Mouse (Mus musculus): ENCODE data around the gene Syt2.

Gene Syt2

DNA sequence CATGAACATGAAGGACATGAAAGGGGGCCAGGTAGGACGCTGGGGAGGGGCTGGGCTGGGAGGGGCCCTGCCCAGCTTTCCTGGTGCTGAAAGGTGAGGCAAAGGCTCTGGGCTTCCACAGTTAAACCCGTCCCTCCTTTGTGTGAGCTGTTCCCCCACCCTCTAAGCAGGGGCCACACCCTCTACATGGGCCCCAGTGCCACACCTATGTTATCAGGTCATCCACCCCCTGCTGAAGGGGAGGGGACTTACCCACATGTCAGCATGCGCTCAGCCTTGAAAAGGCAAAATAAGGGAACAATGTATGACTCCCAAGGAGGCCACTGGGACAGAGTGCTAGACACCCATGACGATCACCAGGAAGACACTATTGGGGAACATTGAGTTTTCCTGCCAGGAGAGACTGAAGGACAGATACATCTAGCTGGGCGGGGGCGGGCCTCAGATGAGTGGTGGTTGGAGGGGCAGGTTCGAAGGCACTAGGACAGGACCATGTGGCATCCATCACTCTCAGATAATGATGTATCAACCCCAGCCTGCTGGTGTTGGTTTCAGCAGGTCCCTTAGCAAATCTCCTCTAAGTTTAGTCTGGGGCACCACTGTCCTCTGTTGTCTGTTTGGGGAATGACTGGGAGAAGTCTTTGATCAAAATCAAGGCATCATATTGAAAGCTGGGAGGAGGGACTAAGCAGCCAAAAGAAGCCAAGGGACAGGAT lies 95.6 kb downstream of the Syt2 start:
- no peak for DNase-seq (ENCODE audit: low spot score in 2 of 2)

DNA sequence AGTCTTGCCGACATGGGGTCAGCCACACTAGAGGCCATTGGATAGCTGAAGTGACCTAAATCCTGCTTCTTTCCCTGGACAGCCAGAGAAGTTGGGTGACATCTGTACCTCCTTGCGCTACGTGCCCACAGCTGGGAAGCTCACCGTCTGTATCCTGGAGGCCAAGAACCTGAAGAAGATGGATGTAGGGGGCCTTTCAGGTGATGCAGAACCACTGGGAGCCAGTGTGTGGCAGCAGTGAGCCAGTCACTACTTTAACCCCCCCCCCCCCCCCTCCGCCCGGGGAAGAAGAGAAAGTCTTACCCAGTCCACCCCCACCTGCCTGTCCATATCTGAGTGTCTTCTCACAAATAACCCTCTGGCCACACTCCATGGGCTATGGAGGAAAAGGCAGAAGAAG lies 99.2 kb downstream of the Syt2 start:
- no peak for DNase-seq (ENCODE audit: low spot score in 2 of 2)

DNA sequence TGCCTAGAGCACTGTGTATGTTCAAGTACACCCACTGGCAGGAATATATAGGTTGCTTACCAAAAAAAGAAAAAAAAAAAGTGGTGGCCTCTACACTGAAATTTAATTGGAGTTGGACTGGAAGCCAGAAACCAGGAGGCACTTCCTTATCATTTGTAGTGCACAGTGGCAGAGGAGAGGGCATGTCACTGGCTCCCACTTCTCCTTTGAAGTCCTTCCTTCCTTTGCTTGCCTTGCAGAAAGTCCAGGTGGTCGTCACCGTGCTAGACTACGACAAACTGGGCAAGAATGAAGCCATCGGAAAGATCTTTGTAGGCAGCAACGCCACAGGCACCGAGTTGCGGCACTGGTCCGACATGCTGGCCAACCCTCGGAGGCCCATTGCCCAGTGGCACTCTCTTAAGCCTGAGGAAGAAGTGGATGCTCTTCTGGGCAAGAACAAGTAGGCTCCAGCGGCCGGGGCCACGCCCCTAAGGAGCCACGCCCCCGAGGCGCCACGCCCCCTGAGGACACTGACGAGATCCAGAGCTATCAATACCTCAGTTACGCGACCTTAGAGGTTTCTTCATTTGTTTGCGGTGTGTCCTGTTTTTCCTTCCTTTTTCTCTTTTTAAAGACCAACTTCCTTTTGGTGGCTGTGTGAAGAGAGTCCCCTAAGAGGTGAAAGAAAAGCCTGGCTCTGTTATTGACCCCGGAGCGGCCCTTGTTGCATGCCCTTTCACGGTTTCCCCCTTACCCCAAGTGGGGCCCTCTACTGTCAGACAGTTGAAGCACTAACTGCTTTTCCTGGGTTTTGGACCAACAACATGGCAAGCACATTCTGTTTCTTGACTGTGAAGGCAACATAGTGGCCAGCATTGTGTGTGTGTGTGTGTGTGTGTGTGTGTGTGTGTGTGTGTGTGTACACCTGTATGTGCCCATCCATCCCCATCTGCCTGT lies 101.0 kb downstream of the Syt2 start:
- DNase-seq (ENCODE audit: low spot score in 2 of 2): no peak

DNA sequence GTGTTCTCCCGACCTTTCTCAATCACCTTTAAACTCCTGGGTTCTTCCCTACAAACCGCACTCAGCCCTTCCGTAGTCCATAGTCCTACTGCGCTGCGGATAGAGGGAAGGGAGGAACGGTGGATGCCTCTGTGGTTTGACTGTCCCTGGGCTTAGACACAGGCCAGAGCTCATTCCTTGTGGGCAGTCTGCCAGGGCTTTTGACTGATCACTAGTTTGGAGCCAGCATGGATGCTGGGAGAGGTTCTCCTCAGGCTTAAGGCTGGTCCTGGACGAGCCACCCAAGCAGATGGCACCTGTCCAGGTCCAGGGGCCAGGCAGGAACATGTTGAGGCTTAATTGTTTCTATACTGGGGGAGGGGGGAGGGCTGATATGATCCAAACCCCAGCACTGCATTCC lies 103.4 kb downstream of the Syt2 start:
- DNase-seq (ENCODE audit: low spot score in 2 of 2): peak in 1 of 2 experiments; percentile 77

DNA sequence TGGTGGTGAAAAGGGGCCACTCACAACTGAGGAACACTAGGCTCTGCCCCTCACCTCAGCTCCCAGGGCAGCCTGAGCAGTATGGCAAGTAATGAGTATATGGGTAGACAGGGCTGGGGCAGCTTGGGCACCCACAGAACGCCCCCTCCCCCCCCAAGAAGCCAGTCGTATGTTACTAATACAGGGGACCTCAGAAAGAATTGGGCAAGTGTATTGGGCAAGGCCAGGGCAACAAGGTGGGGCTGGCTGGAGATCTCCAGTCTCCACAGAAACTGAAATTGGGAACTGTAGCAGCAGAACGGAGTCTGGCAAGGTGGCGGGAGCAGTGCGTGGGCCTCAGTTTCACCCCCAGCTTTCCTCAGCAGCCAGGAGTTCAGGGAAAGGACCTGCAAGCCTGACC lies 106.0 kb downstream of the Syt2 start:
- no peak for DNase-seq (ENCODE audit: low spot score in 2 of 2)

DNA sequence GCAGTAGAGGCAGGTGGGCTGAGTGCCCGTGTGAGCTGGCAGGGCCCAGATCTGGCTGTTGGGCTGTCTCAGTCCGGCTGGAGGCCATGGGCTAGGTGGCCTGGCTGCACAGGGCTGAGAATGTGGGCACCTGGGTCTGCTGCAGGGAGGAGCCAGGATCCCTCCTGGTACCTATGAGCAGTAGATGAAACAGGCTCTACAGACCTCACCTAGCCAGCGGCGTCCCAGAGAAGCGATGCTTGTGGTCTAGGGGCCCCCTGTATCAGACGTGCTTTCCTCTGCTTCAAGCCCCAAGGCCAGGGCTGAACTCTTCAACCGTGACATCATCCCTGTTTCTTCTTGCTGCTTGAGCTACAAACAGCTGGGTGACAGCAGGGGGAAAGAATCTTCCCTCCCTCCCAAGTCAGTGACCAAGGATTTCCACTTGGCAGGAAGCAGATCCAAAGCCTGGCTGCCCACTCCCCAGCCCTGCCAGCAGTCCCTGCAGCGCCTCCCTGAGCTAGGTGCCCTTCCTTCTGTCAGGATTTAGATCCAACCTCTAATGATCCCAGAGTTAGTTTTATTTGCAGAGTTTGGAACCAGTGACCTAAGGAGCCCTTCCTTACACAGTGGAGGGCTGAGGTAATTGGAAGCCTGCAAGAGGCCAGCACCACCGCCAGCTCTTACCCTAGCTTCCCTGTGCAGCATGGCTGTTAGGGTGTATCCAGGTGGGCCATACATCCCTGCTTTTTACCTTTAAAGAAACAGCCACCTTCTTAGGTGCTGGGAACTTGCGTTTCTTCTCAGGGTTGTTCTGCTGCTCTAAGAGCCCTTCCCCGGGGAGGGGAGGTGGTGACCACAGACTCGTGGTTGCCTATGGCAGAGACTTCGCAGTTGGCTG lies 107.5 kb downstream of the Syt2 start:
- DNase-seq (ENCODE audit: low spot score in 2 of 2): no peak

DNA sequence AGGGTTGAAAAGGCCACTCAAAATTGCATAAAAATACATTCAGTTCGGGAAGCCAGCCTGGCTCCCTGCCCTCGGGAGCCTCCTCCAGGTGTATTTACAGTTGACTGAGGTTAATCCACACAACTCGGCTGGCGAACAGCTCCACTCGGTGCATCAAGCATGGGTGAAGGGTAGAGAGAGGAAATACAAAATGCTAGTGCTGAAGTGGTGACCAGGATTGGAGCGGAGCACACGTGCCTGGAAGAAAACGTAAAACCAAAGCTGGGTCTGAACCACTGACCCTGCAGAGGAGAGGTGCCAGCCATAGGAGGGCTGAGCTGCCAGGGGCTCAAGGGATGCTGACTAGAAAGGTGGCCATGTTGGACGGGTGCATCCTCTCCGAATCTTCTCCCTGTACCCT lies 108.3 kb downstream of the Syt2 start:
- no peak for DNase-seq (ENCODE audit: low spot score in 2 of 2)

DNA sequence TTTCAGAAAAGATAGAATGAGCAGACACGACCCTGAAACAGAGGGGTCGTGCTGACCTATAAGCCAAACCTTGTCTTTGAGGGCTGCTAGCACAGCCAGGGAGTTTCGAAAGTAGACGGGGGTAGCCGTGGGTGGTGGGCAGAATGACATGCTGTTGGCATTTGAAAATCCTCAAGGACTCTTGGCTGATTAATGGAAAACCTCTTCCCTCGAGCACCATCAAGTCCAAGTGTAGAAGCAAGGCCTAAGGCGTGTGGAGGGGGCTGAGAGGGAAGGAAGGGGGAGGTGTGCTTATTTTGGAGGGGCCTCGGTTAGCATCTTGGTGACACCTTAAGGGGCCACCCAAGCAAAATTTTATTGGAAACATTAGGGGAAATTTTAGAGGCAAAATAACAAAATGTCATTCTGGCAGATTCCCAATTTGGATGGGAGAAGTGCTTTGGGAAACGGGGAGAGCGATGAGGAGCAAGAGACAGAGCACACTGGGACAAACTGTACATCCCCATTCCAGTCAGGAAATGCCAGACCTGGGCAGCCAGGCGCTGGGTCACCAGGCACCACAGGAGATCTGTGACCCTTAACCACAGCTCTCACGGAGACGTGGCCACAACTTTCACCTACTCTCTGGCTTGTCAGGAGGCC lies 109.2 kb downstream of the Syt2 start:
- DNase-seq (ENCODE audit: low spot score in 2 of 2): no peak

DNA sequence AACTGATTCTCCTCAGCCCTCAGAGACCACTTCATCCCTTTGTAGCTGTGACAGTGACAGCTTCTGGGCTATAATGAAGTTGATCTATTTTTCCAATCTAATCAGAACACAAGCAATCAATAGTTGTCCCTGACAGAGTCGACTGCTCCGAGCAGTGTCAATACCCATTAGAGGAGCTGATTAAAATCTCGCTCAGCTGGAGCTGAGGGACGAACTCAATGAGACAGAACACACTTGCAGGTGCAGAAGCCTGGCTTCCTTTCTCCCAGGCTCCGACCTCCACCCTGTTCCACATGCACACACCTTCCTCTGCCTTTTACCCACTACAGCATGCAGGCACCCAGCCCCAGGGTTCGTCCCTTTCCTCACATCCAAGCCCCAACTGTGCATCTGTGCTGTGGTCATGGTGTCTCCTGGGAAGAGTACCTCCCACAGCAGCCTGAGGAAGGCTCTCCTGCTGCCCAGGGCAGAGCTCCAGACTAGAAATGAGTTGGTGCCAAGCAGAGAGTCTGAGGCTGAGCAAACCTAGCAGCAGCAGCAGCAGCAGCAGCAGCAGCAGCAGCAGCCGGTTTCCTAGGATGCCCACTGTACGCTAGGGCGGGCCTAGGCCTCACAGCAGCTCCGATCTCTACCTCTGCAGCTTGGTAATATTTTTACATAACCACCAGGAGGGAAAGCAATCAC lies 109.9 kb downstream of the Syt2 start:
- DNase-seq (ENCODE audit: low spot score in 2 of 2): no peak

DNA sequence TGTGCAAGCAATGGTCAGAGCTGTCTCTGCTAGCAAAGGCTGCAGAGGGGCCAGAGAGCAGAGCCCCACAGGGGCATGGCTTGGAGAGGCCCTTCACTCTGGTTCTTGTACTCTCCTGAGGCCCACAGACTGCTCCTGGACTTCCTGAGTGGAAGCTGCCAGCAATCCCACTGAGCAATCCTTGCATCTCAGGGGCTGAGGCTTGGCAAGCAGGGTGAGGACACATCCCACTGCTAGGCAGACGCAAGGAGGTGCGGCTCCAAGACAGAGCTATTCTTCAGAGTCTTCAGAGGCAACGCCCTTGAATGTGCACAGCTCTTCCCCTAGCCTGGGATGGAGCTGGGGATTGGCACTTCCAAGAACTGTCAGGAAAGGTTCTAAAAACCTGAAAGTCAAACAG lies 110.8 kb downstream of the Syt2 start:
- no peak for DNase-seq (ENCODE audit: low spot score in 2 of 2)

DNA sequence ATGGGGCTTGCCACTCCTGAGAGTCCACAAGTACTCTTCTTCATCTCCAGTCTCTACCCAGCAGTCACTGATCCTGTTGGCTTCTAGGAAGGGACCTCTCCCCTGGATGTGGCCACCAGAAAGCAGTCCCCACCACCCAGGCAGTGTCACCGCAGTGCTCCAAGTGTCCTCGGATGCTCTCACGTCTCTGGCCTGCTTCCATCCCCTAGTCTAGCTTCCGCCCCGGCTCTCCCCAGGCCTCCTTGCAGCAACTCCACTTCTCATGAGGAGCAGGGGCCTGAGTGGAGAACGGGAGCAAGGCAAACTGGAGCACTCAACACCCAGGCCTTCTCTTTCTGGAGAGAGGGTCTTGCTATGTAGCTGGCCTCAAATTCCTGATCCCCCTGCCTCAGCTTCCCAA lies 112.7 kb downstream of the Syt2 start:
- no peak for DNase-seq (ENCODE audit: low spot score in 2 of 2)

DNA sequence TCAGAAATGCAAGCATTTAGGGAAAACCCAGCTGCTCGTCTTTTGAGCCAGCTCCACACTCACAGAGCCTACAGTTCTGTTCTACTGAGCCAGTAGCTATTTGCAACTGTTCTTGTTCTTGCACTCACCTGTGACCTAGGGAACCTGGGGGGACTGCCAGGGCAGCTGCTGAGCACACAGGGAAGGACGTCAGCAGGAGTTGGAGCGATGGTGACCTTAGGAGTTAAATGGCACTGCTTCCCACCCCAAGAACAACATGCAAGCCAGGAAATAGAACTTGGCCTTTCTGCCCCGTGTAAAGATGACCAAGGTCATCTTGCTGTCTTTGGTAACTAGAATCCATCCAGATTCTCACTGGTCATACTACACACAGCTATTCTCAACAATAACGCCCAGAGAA lies 114.2 kb downstream of the Syt2 start:
- no peak for DNase-seq (ENCODE audit: low spot score in 2 of 2)

DNA sequence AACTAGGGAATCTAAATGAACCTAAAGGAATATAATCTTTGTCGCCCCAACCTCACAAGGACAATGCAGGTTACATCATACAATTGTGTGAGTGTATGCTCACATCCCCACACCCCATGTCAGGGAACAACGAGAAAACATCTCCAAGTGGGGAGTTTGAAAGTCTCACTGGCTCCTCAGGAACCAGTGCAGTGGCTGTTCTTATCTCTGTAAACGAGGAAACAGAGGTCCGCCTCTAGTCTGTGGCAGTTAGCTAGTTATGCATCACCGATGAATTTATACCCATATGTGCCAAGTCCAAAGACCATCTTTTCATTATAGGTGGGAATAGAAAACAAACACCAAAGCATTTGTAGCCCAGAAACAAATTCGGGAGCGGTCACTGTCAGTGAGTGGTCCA lies 115.1 kb downstream of the Syt2 start:
- DNase-seq (ENCODE audit: low spot score in 2 of 2): no peak

DNA sequence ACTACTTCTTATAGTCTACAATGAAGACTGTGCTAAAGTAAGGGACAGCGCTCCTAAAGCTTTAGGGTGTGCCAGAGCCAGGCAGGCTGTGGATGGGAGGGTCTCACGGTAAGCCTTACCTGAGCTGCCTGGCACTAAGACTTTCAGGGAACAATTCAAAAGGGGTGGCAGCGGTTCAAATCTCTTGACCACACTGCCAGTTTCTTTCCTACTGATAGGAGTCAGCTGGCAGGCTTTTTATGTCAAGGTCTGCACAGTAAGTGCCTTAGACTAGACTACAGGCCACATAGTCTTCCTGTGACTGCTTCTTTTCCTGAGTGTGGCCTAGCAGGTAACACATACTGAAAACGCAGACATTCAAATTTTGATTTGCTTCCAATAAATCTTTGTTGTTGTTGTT lies 116.8 kb downstream of the Syt2 start:
- no peak for DNase-seq (ENCODE audit: low spot score in 2 of 2)

DNA sequence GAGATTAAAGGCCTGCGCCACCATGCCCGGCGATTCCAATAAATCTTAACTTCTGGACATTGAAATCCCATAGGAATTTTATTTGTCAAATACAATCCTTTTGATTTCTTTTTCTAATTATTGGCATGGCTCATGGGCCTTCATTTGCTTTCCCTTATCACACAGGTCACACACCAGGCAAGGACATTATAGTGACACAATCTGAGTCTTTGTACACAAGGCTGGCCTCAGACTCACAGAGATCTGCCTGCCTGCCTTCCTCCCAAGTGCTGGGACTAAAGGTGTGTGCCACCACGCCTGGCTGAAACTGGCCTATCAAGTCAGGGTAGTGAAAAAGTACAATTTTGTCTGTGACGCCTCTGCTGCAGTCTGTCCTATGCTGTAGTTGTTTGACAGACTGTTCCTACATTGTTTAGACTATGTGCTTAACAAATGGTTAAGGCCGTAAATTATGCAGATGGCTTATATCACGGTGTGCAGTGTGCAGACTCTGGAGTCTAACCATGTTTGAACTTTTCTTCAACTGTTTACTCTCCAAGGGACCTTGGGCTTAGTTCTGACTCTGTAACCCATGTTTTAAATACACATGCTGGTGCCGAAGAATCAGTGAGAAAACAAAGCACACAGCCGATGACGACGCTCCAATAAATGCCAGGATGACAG lies 117.4 kb downstream of the Syt2 start:
- no peak for DNase-seq (ENCODE audit: low spot score in 2 of 2)

DNA sequence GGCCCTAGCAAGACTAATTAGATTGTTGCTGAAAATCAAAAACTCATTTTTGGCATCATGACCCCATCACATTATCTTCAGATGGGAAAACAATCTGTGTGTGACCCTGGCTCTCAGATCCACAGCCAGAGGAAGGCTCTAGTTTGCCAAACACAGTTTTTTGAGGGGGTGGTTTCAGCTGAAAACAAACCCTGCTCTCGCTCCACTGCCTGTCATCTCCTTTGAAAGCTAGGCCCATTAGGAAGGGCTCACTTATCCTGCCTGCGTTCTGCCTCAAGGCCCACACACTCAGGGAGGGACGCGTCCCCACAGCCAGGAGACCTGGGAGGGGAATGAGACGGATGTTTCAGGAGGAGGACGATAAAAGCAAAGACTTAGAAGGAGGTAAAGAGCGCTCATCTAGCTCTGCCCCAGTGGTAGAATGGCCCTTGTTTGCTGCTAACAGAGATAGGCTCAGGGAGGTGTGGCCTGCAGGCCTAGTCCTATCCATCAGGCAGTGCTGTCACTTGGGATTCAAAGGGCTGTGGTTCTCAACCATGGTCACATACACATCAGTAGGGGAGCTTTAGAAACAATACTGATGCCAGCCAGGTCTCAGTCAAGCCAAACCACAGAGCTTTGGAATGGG lies 118.5 kb downstream of the Syt2 start:
- no peak for DNase-seq (ENCODE audit: low spot score in 2 of 2)

DNA sequence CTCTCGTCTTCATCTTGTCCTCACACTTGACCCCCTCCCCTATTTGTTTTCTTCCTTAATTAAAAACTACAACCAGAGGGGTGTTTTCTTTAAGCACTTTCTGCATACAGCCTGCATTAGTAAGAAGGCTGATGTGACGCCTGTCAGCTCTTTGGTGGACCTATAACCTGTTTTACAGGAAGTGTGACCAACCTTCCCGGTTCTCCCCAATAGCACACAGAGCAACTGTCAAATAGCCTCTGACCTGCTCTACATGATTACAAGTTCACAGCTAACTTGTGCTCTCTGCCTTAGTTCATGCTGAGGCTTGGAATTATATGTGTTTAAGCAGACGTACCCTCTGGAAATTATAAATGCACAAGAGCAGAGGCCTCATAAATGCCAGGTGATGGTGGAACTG lies 120.0 kb downstream of the Syt2 start:
- no peak for DNase-seq (ENCODE audit: low spot score in 2 of 2)

DNA sequence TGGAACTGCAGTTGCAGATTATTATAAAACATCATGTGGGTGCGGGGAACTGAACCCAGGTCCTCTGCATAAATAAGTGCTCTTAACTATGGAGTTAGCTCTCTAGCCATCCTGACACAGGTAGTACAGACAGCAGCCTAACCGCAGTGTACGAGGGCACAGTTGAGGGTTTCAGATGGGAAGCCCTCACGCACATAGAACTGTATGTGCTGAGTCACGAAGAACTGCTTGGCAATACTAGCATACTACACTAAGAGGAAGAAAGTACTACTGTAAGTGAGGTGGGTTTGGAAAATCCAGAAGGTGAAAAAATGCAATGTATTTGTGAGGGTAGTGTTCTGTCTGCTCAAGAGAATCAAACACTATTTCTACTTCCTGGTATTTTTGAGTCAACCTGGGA lies 123.8 kb downstream of the Syt2 start:
- no peak for DNase-seq (ENCODE audit: low spot score in 2 of 2)

DNA sequence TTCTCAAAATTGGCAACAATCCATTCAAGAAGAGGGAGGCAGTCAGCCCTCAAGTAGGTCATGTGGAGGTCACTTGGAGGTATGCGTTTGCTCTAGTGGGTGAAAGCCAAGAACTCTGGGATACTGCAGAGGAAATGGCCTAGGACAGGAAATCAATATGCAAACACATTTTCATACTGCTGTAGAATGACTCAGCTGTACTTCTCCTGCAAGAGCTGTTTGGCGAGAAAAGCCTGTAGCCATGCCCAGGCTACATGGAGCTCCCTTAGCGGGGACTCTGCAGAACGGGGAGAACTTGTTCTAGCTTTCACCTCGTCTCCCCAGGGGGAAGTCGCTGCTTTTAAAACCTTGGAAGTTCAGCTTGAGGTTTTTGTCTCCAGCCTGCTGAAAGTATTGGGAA lies 124.9 kb downstream of the Syt2 start:
- no peak for DNase-seq (ENCODE audit: low spot score in 2 of 2)

DNA sequence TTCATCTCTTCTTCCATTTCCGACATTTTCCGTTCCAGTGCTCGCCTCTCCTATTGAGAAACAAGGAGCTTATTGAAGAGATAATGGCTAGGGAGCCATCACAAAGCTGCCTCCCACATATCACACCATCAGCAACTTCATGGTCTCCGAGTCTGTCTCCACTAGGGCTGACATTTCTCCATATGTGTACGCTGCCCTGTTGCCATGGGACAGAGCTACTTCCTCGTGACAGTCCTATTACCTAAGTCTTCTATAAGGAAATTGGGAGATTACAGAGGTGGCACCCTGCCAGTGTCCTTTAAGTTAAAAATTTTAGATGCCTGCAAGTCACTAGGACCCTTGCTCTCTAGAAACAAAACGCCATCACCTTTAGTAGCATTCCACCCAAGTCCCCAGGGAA lies 125.5 kb downstream of the Syt2 start:
- no peak for DNase-seq (ENCODE audit: low spot score in 2 of 2)
